Mouse (Mus musculus) thymus, adult 2 months (tissue): ENCODE measurements around the gene Alkbh2.

ENCODE experiments used
- CTCF ChIP-seq: fragments of 200-500 bp; IDR thresholded peaks from 2 replicates; pipeline ENCODE4 v1.5.1; 2012; ENCODE audit warnings: mild to moderate bottlenecking, control low read depth, low read length, moderate library complexity, borderline replicate concordance; ENCODE audit not compliant: control insufficient read depth, poor library complexity, insufficient read depth; ENCODE audit errors: extremely low read depth
- POLR2A ChIP-seq: fragments of 200-500 bp; IDR thresholded peaks from 2 replicates; pipeline ENCODE4 v1.6.1; 2012; ENCODE audit warnings: mild to moderate bottlenecking, low read length, control low read depth, moderate library complexity; ENCODE audit not compliant: control insufficient read depth, poor library complexity, insufficient read depth; ENCODE audit errors: extremely low read depth

DNA sequence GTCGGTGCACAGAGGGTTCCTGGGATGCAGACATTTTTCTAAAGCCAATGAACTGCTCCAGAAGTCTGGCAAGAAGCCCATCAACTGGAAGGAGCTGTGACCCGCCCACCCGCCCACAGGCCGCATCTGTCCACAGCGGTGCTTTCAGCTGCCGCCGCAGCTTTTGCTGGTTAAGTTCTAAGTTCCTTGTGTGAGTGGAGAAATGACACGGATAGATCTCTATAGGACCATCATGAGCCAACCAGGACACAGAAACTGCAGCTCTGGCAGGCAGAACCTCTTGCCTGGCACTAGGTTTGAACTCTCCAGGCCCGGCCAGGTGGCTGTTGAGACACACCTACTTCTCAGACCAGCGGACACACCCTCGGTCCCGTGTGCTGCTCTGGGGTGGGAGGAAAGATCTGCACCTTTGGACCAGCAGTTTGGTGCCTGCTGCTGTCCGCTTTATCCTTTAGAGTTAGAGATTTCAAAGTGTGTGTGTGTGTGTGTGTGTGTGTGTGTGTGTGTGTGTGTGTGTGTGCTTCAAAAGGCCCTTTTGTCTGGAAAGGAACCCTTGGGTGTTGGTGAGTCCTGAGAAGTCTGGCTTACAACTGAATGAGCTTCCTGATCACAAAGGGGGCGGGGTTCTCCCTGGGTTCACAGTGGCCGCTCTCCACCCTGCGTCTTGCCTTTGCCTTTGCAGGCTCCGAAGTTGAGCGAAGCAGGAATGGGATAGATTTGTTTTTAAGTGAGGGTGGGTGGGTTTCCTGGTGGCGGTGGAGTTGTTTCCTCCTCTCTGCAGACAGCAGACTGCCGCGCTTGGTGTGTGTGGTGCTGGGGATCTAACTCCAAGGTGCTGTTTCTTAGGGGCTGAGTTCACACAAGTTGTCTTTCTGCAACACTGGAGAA lies 10.5 kb upstream of the Alkbh2 start:
- no peak for TF ChIP-seq POLR2A
- no peak for TF ChIP-seq CTCF
